Mouse (Mus musculus): ENCODE measurements around the gene Wdr54. TPM values are rescaled to one million over a fixed set of nuclear protein-coding genes. Genes with fewer than 3 reads are reported as not detected.

Wdr54 gene
- polyA plus RNA-seq (2017; shearing (Covaris generic)): under 1 TPM in 1 of 2 experiments, not detected in 1; 0.73 TPM

- ATAC-seq: peak; percentile 69
Measured at GRCm38 (mm10) chr6:83156259-83156684, at the start of gene Wdr54, which contains the start of gene 1700003E16Rik. TSS of gene Wdr54 (minus strand) at chr6:83156397. TSS of gene 1700003E16Rik (plus strand) at chr6:83156404.

- no peak for ATAC-seq
Measured at GRCm38 (mm10) chr6:83205851-83206250, 49.7 kb upstream of the Wdr54 start.

GRCm38 (mm10) chr6:83203320-83203719 lies 47.1 kb upstream of the Wdr54 start:
- no peak for ATAC-seq

GRCm38 (mm10) chr6:83197345-83198004 lies 41.3 kb upstream of the Wdr54 start:
- no peak for ATAC-seq

- no peak for ATAC-seq
Measured at GRCm38 (mm10) chr6:83193571-83193970, 37.4 kb upstream of the Wdr54 start.

GRCm38 (mm10) chr6:83186946-83187345 lies 30.7 kb upstream of the Wdr54 start:
- ATAC-seq: no peak

GRCm38 (mm10) chr6:83185895-83186861 lies 30.0 kb upstream of the Wdr54 start:
- ATAC-seq: peak; percentile 32

GRCm38 (mm10) chr6:83184858-83185435 lies 28.8 kb upstream of the Wdr54 start:
- no peak for ATAC-seq

GRCm38 (mm10) chr6:83180605-83181004 lies 24.4 kb upstream of the Wdr54 start:
- no peak for ATAC-seq

- ATAC-seq: no peak
Measured at GRCm38 (mm10) chr6:83179390-83180117, 23.4 kb upstream of the Wdr54 start.

GRCm38 (mm10) chr6:83175996-83176395 lies 19.8 kb upstream of the Wdr54 start:
- ATAC-seq: no peak

GRCm38 (mm10) chr6:83172240-83172920 lies 16.2 kb upstream of the Wdr54 start:
- no peak for ATAC-seq

- no peak for ATAC-seq
Measured at GRCm38 (mm10) chr6:83171063-83171462, 14.9 kb upstream of the Wdr54 start.

- no peak for ATAC-seq
Measured at GRCm38 (mm10) chr6:83169872-83170271, 13.7 kb upstream of the Wdr54 start.

GRCm38 (mm10) chr6:83166243-83166630 lies 10.0 kb upstream of the Wdr54 start:
- ATAC-seq: no peak

GRCm38 (mm10) chr6:83165607-83166242 lies 9.5 kb upstream of the Wdr54 start, which contains the start of gene Dctn1:
TSS of gene Dctn1 (plus strand) at chr6:83165920.
- peak; percentile 75 for ATAC-seq

GRCm38 (mm10) chr6:83165026-83165606 lies 8.9 kb upstream of the Wdr54 start:
- peak; percentile 54 for ATAC-seq

GRCm38 (mm10) chr6:83162701-83163100 lies 6.5 kb upstream of the Wdr54 start:
- no peak for ATAC-seq

- ATAC-seq: no peak
Measured at GRCm38 (mm10) chr6:83161921-83162641, 5.9 kb upstream of the Wdr54 start.

GRCm38 (mm10) chr6:83161442-83161841 lies 5.2 kb upstream of the Wdr54 start:
- no peak for ATAC-seq
